Mouse (Mus musculus) stomach, embryonic 16.5 days (tissue): ENCODE results near the gene Ccdc88a. TPM values are rescaled to one million over a fixed set of nuclear protein-coding genes. Genes with fewer than 3 reads are reported as not detected.

ENCODE experiments used
- ATAC-seq: fragments of 200-750 bp; cut with Nextera tagmentation; 2 replicates; pipeline ENCODE4 v1.8.0; 2017; ENCODE audit warnings: moderate number of reproducible peaks, moderate TSS enrichment; ENCODE audit not compliant: insufficient read depth, low FRiP score
- H3K27ac ChIP-seq: fragments of 300-500 bp; sonication (generic); 2 replicates; pipeline ENCODE4 v1.5.1; 2014; ENCODE audit warnings: low read length
- H3K27me3 ChIP-seq: fragments of 300-500 bp; sonication (generic); 2 replicates; pipeline ENCODE4 v1.6.1; 2014; ENCODE audit warnings: low read length, control low read depth, mixed read lengths; ENCODE audit not compliant: control insufficient read depth, insufficient read depth
- H3K36me3 ChIP-seq: fragments of 300-500 bp; sonication (generic); 2 replicates; pipeline ENCODE4 v1.6.1; 2014; ENCODE audit warnings: low read length; ENCODE audit not compliant: control insufficient read depth, insufficient read depth
- H3K4me1 ChIP-seq: fragments of 300-500 bp; sonication (generic); 2 replicates; pipeline ENCODE4 v1.6.1; 2014; ENCODE audit warnings: low read length, control low read depth, mixed read lengths; ENCODE audit not compliant: control insufficient read depth, insufficient read depth
- H3K4me2 ChIP-seq: fragments of 300-500 bp; sonication (generic); 2 replicates; pipeline ENCODE4 v1.6.1; 2014; ENCODE audit warnings: low read depth, low read length, mixed read lengths
- H3K4me3 ChIP-seq: fragments of 300-500 bp; sonication (generic); replicated peaks from 2 replicates; pipeline ENCODE4 v1.5.1; 2014; ENCODE audit warnings: mild to moderate bottlenecking, low read length
- H3K9ac ChIP-seq: fragments of 300-500 bp; sonication (generic); 2 replicates; pipeline ENCODE4 v1.6.1; 2014; ENCODE audit warnings: low read length
- H3K9me3 ChIP-seq: fragments of 300-500 bp; sonication (generic); replicated peaks from 2 replicates; pipeline ENCODE4 v1.6.1; 2016; ENCODE audit warnings: low read length, control low read depth; ENCODE audit not compliant: control insufficient read depth
- WGBS: fragments of 180-500 bp; shearing (Covaris S2); extraction: QIAGEN DNeasy Blood & Tissue Kit; methylation state at CpG from one replicate; pipeline ENCODE4 v1.1.7; 2014; 5-methylcytosine and 5-hydroxymethylcytosine counted together
- polyA plus RNA-seq: library from polyadenylated mRNA; unstranded; fragments of >200 nt; fragmentation: Nextera tagmentation; extraction: Ambion mirVana; gene quantifications from 2 replicates; pipeline ENCODE4 v1.2.1, GENCODE M21; 2015

The Ccdc88a gene
- polyA plus RNA-seq, 1 experiment from 2014 or later: 17.6 TPM

DNA sequence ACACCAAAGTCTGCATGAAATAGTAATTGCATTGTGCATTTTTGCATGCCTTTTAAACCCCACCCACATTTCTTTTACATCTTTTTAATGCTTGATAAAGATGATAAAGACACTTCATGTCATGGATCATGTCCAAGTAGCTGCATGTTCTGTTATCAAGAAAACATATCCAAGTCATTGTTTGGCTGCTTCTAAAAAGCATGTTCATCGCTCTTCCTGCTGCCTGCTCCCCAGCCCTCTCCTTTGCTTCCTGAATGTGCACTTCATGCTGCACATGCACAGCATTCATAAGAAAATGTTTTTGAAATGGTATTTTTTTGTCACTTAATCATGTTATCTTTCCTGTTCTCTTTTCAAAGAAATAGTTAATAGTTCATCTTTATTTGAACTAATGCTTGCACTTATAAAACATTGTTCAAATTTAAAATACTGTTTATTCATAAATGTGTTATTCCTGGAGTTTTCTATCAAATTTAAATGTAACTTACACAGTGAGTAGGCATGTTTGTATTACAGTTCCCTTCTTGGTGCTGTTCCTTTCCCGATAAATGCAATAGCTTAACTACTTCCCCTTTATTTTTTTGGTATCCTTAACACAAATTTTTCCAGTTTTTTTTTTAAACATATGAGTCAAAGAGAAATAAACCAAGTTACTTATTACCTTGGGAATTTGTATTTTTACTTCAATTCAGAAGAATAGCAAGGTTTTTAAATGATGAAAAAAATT is 131.6 kb downstream of the Ccdc88a start:
- Histone ChIP-seq H3K4me1 (no peaks in the 10 kb centered on the region), H3K4me2 (no peak overlapping the region), H3K9me3 (no peaks in the 10 kb centered on the region), H3K27me3 (no peaks in the 10 kb centered on the region), H3K9ac (no peak overlapping the region), H3K27ac (no peak overlapping the region), H3K36me3 (0 out of 2 replicates have a peak, but pooled peaks cover 4% of the 10 kb centered on the region), H3K4me3 (no peak overlapping the region)
- no peak for ATAC-seq
- 83% methylated on average over 2 of the region's 2 CpGs for WGBS

DNA sequence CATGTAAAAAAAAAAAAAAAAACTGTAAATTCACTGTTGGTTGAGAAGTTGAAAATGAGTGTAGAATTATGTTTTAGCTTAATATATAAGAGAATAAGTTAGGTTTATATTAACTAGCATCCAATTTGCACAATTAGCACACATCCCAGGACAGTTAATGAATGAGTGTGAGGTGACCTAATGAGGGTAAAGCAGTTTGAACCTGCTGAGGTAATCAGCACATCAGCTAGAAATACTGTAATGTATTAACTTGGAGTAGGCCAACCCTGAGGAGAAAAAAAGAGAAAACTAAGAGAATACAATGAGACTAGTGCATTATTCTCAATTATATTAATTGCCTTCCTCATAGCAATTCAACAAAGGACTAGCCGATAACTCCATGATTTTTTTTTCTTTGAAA is 136.0 kb downstream of the Ccdc88a start:
- no peaks in the 10 kb centered on the region for H3K9me3 ChIP-seq
- H3K27me3 ChIP-seq: no peaks in the 10 kb centered on the region
- no peak overlapping the region for H3K4me3 ChIP-seq
- H3K4me2 ChIP-seq: no peak overlapping the region
- 96% methylated on average over 1 of the region's 1 CpGs for WGBS
- H3K27ac ChIP-seq: no peak overlapping the region
- ATAC-seq: no peak
- H3K9ac ChIP-seq: no peak overlapping the region
- peaks cover 4% of the 10 kb centered on the region; the same call in 1 of the 2 replicates for H3K4me1 ChIP-seq
- 0 out of 2 replicates have a peak, but pooled peaks cover under 1% of the 10 kb centered on the region for H3K36me3 ChIP-seq

- no peaks in the 10 kb centered on the region for H3K36me3 ChIP-seq
Observed at GRCm38 (mm10) chr11:29512818-29513535, 139.5 kb downstream of the Ccdc88a start.

DNA sequence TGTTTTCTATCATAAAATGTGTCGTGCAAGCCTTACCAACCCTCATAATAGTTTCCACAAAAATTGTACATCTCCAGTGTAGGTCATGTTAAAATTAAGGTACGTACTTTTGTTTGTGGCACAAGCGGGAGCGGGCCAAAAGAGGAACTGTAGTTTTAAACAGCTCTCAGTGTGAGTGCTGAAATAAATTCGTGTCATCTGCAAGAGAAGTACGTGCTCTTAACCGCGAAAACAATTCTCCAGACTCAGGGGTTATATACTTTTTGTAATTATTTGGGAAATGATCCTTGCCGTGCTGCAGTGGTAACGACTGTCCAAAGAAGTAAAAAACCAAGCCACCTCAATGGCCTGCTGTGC is 140.8 kb downstream of the Ccdc88a start:
- H3K27me3 ChIP-seq: no peaks in the 10 kb centered on the region
- H3K4me3 ChIP-seq: peak overlapping the region; percentile 83
- ATAC-seq: no peak
- peak overlapping the region; percentile 81 for H3K9ac ChIP-seq
- no peaks in the 10 kb centered on the region for H3K9me3 ChIP-seq
- WGBS: 14% methylated on average over 10 of the region's 10 CpGs
- H3K36me3 ChIP-seq: no peaks in the 10 kb centered on the region
- H3K4me1 ChIP-seq: peaks cover 4% of the 10 kb centered on the region; the same call in 1 of the 2 replicates
- peak overlapping the region; percentile 75 for H3K4me2 ChIP-seq
- peak overlapping the region; percentile 85 for H3K27ac ChIP-seq

More at GRCm38 (mm10) chr11:29512818-29513535, 139.5 kb downstream of the Ccdc88a start:
- no peaks in the 10 kb centered on the region for H3K27me3 ChIP-seq
- no peaks in the 10 kb centered on the region for H3K9me3 ChIP-seq
- no peak for ATAC-seq
- no peak overlapping the region for H3K4me2 ChIP-seq
- H3K27ac ChIP-seq: no peak overlapping the region
- peaks cover 4% of the 10 kb centered on the region; the same call in 1 of the 2 replicates for H3K4me1 ChIP-seq
- no peak overlapping the region for H3K4me3 ChIP-seq
- no peak overlapping the region for H3K9ac ChIP-seq
- 90% methylated on average over 4 of the region's 4 CpGs for WGBS

DNA sequence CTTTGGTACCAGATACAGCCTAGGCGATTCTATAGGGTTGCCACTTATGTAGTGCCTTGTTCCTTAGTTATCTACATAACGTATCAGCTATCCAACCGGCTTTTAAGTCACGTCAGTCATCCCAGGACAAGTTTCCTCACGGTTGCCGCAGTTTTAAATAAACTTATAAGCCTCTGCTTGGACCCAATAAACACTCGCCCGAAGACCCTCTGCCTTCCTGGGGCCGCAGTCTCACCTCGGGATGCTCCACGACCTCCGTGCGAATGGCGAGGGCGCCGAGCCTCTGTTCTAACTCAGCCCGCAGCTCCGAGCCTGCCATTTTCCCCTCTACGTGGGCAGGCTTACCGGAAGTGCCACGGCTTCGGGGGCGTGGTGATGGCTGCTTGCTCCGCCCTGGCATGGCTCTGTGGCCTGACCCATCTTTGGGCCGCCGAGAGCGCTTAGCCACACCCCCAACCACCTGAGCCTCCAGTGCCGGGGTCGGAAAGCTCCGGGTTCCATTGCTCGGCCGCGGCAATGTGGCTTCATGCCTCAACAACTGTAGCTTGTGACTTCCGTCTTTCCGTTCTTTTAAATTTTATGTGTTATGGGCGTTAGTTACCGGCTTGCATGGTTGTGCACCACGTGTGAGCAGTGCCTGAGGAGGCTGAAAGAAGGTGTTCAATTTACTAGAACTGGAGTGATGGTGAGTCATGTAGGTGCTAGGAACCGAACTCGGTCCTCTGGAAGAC is 141.4 kb downstream of the Ccdc88a start, which contains the start of gene Prorsd1:
Prorsd1 (minus strand) TSS at position 352 of the 731 bp plus-strand sequence.
- 3% methylated on average over 40 of the region's 40 CpGs for WGBS
- peak; percentile 99 for ATAC-seq
- H3K4me2 ChIP-seq: peak within 1 kb of the TSS; percentile 75
- no peaks in the 10 kb centered on the region for H3K27me3 ChIP-seq
- no peaks in the 10 kb centered on the region for H3K36me3 ChIP-seq
- H3K9me3 ChIP-seq: no peaks in the 10 kb centered on the region
- peak within 1 kb of the TSS; percentile 85 for H3K27ac ChIP-seq
- peak within 1 kb of the TSS; percentile 83 for H3K4me3 ChIP-seq
- peaks cover 4% of the 10 kb centered on the region; the same call in 1 of the 2 replicates for H3K4me1 ChIP-seq
- peak within 1 kb of the TSS; percentile 81 for H3K9ac ChIP-seq

GRCm38 (mm10) chr11:29525988-29526794 is 152.7 kb downstream of the Ccdc88a start, which contains the start of gene Mtif2:
TSS of gene Mtif2 (plus strand) at chr11:29526408.
- peak; percentile 96 for ATAC-seq
- Histone ChIP-seq H3K9ac (peak within 1 kb of the TSS; percentile 78), H3K4me3 (peak within 1 kb of the TSS; percentile 69), H3K27ac (peak within 1 kb of the TSS; percentile 69), H3K9me3 (no peaks in the 10 kb centered on the region), H3K27me3 (no peaks in the 10 kb centered on the region), H3K4me1 (peaks cover 4% of the 10 kb centered on the region), H3K36me3 (no peaks in the 10 kb centered on the region; the same call in 1 of the 2 replicates), H3K4me2 (peak within 1 kb of the TSS; percentile 58)
- WGBS: 2% methylated on average over 47 of the region's 47 CpGs

GRCm38 (mm10) chr11:29538201-29538600 is 164.7 kb downstream of the Ccdc88a start:
- no peak for ATAC-seq
- 94% methylated on average over 1 of the region's 1 CpGs for WGBS
- Histone ChIP-seq H3K9ac (no peak overlapping the region), H3K9me3 (no peaks in the 10 kb centered on the region), H3K27ac (no peak overlapping the region), H3K36me3 (peaks cover 24% of the 10 kb centered on the region; the same call in 1 of the 2 replicates), H3K4me1 (no peaks in the 10 kb centered on the region), H3K4me3 (no peak overlapping the region), H3K27me3 (no peaks in the 10 kb centered on the region), H3K4me2 (no peak overlapping the region)

- Histone ChIP-seq H3K9me3 (no peaks in the 10 kb centered on the region), H3K36me3 (peaks cover 29% of the 10 kb centered on the region), H3K4me1 (peaks cover 5% of the 10 kb centered on the region), H3K4me2 (no peak overlapping the region), H3K27ac (no peak overlapping the region), H3K4me3 (no peak overlapping the region), H3K27me3 (no peaks in the 10 kb centered on the region), H3K9ac (no peak overlapping the region)
- no peak for ATAC-seq
- 87% methylated on average over 3 of the region's 3 CpGs for WGBS
Observed at GRCm38 (mm10) chr11:29544225-29544945, 170.9 kb downstream of the Ccdc88a start.
